7 mouse cellular contexts compared by ENCODE assay signal in the genomic region with DNA sequence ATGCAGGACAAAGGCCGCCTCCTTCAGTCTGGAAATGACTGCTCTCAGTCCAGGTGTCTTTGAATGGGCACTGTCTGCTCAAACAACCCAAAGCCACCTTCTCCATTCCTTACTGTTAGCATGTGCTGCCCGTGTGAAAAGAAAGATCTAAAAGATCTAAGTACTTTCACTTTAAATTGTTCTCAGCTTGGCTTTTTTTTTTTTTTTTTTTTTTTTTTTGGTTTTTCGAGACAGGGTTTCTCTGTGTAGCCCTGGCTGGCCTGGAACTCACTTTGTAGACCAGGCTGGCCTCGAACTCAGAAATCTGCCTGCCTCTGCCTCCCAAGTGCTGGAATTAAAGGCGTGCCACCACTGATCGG.
DNase-seq lines count a peak whose midpoint lies in the region; ATAC-seq and TF ChIP-seq lines count a peak whose summit lies in the region.
"Not testable (repeated sequence)": the region's sequence is repeated elsewhere in the genome, so short reads cannot be mapped to it uniquely, and the experiment has no call there.

No protein-coding gene starts in this region.

- not testable (repeated sequence) for TF ChIP-seq POLR2A in CH12.LX (IDR thresholded peaks at IDR 0.05; ENCODE audit: low read depth, low read length)

- in situ Hi-C loops in CH12.LX (cut with MboI; ENCODE audit: low pct_ligation_motif_present, low pct_unique_long_range_greater_than_20kb, low sequenced_read_pairs): loop anchor here (5.0 to 10.0 kb wide), 3 partner anchors 108 to 380 kb away; no protein-coding TSS in a partner anchor

- H3K36me3 ChIP-seq in CH12.LX (replicated peaks in 1 of 2; ENCODE audit: control insufficient read depth in 1 of 2, insufficient read depth in 1 of 2, low read length in 1 of 2); heart, embryonic 10.5 days; liver, embryonic 12.5 days; lung, embryonic 16.5 days (ENCODE audit: control insufficient read depth, insufficient read depth, low read length); stomach, embryonic 14.5 days (ENCODE audit: control insufficient read depth, insufficient read depth, low read length): not testable (repeated sequence)

- peak; percentile 15 for ATAC-seq in activated CD4-positive, CD25-positive, alpha-beta regulatory T cell, adult 4 months
- ATAC-seq in inflammation-experienced regulatory T-cells, adult 6 months: peak; percentile 30
- ATAC-seq in liver, embryonic 12.5 days; lung, embryonic 16.5 days (ENCODE audit: low read depth); stomach, embryonic 14.5 days (ENCODE audit: insufficient number of reproducible peaks, insufficient read depth, low FRiP score, low read depth): not testable (repeated sequence)

- H3K9ac ChIP-seq in CH12.LX (ENCODE audit: insufficient read depth, low read depth); liver, embryonic 12.5 days; lung, embryonic 16.5 days (ENCODE audit: low read length); stomach, embryonic 14.5 days (replicated peaks; ENCODE audit: low read depth, low read length): not testable (repeated sequence)

- not testable (repeated sequence) for TF ChIP-seq RAD21 in CH12.LX (IDR thresholded peaks at IDR 0.05; ENCODE audit: low read depth, low read length)

- not testable (repeated sequence) for TF ChIP-seq EP300 in CH12.LX (IDR thresholded peaks at IDR 0.05; ENCODE audit: low read length)

- H3K4me1 ChIP-seq in CH12.LX (ENCODE audit: control insufficient read depth in 1 of 2, insufficient read depth in 2 of 2): peaks cover 4 to 12% of the 10 kb centered on the region in 2 experiments
- H3K4me1 ChIP-seq in heart, embryonic 10.5 days: peaks cover 10% of the 10 kb centered on the region
- H3K4me1 ChIP-seq in liver, embryonic 12.5 days: peaks cover 26% of the 10 kb centered on the region
- not testable (repeated sequence) for H3K4me1 ChIP-seq in lung, embryonic 16.5 days (replicated peaks; ENCODE audit: control insufficient read depth, insufficient read depth, low read length); stomach, embryonic 14.5 days (ENCODE audit: control insufficient read depth, insufficient read depth, low read length)

- H3K4me3 ChIP-seq in CH12.LX (replicated peaks in 1 of 3; ENCODE audit: low read depth in 2 of 3, low read length in 2 of 3, poor library complexity in 1 of 3); heart, embryonic 10.5 days; liver, embryonic 12.5 days; lung, embryonic 16.5 days (ENCODE audit: low read length); stomach, embryonic 14.5 days (ENCODE audit: low read depth, low read length): not testable (repeated sequence)

- dilution Hi-C loops in CH12.LX (cut with MboI; ENCODE audit: extremely low pct_ligation_motif_present, extremely low pct_unique_long_range_greater_than_20kb, low sequenced_read_pairs): not testable (repeated sequence)

- WGBS in heart, embryonic 10.5 days: 82% methylated on average over 5 of the region's 6 CpGs
- WGBS in liver, embryonic 12.5 days (ENCODE audit: insufficient replicate concordance): 55% methylated on average over 6 of the region's 6 CpGs
- WGBS in lung, embryonic 16.5 days: 69% methylated on average over 5 of the region's 6 CpGs
- WGBS in stomach, embryonic 14.5 days: 81% methylated on average over 5 of the region's 6 CpGs

- H3K4me2 ChIP-seq in CH12.LX (ENCODE audit: insufficient read depth, low read depth, poor library complexity, severe bottlenecking): 0 out of 2 replicates have a peak overlapping the region, but pooled peaks have one; percentile 1
- peak overlapping the region; percentile 61 for H3K4me2 ChIP-seq in liver, embryonic 12.5 days
- peak overlapping the region; percentile 54 for H3K4me2 ChIP-seq in lung, embryonic 16.5 days (ENCODE audit: low read depth, low read length)
- peak overlapping the region; percentile 48; the same call in 1 of the 2 replicates for H3K4me2 ChIP-seq in stomach, embryonic 14.5 days (replicated peaks; ENCODE audit: low read depth, low read length)

- not testable (repeated sequence) for DNase-seq in CH12.LX (ENCODE audit: extremely low read depth); heart, embryonic 10.5 days (ENCODE audit: low spot score)

- H3K79me2 ChIP-seq in CH12.LX (replicated peaks; ENCODE audit: control insufficient read depth, extremely low read depth, insufficient read depth, poor library complexity, severe bottlenecking): not testable (repeated sequence)

- H3K27me3 ChIP-seq in CH12.LX (replicated peaks); heart, embryonic 10.5 days (ENCODE audit: insufficient read depth, poor library complexity, severe bottlenecking); lung, embryonic 16.5 days (ENCODE audit: control insufficient read depth, insufficient read depth, low read depth, low read length); stomach, embryonic 14.5 days (ENCODE audit: control insufficient read depth, insufficient read depth, low read length): not testable (repeated sequence)
- H3K27me3 ChIP-seq in liver, embryonic 12.5 days (replicated peaks): peaks cover 11% of the 10 kb centered on the region; the same call in 1 of the 2 replicates

- not testable (repeated sequence) for H3K27ac ChIP-seq in CH12.LX (ENCODE audit: insufficient read depth, low read depth); liver, embryonic 12.5 days; lung, embryonic 16.5 days (ENCODE audit: low read length); stomach, embryonic 14.5 days (ENCODE audit: low read length)
- H3K27ac ChIP-seq in heart, embryonic 10.5 days: 0 out of 2 replicates have a peak overlapping the region, but pooled peaks have one; percentile 64

- not testable (repeated sequence) for H3K9me3 ChIP-seq in CH12.LX (replicated peaks; ENCODE audit: low read length); heart, embryonic 10.5 days; liver, embryonic 12.5 days (replicated peaks); lung, embryonic 16.5 days (ENCODE audit: control insufficient read depth, low read length); stomach, embryonic 14.5 days (ENCODE audit: control insufficient read depth, low read depth, low read length)

- not testable (repeated sequence) for TF ChIP-seq CTCF in CH12.LX (conservative IDR thresholded peaks at IDR 0.05 in 1 of 2, IDR thresholded peaks at IDR 0.05 in 1 of 2; ENCODE audit: low read depth in 2 of 2, low read length in 2 of 2)

TF ChIP-seq in CH12.LX, 34 proteins besides CTCF, POLR2A, EP300 and RAD21:
- peak; percentile 86 for TF ChIP-seq ZNF384 (IDR thresholded peaks at IDR 0.05; ENCODE audit: low read depth, low read length)
- TF ChIP-seq TCF12 (IDR thresholded peaks at IDR 0.05; ENCODE audit: low read depth, low read length): peak; percentile 19; the same call in 1 of the 2 replicates
- TF ChIP-seq IRF4 (IDR thresholded peaks at IDR 0.05; ENCODE audit: low read depth, low read length): peak; percentile 51

Comparison
In these comparisons a context has a peak if more than half of its experiments do, and no peak if none do; other contexts are left out.
1. H3K4me2 ChIP-seq: peak in every context shown above with its lines; median percentile 61 in liver, embryonic 12.5 days; 54 in lung, embryonic 16.5 days; 48 in stomach, embryonic 14.5 days; 1 in CH12.LX.